Mouse (Mus musculus) liver, embryonic 14.5 days (tissue): ENCODE data around the gene Slc35c1. TPM values are rescaled to one million over a fixed set of nuclear protein-coding genes. Genes with fewer than 3 reads are reported as not detected.

Experiments used
- ATAC-seq: fragments of 200-750 bp; cut with Nextera tagmentation; 2 replicates; pipeline ENCODE4 v1.8.0; 2017; ENCODE audit warnings: moderate number of reproducible peaks, mild to moderate bottlenecking, moderate library complexity; ENCODE audit not compliant: insufficient read depth
- DNase-seq, 3 experiments: peaks; one replicate each; pipeline ENCODE4 v3.0.0-alpha.2; 2012 to 2013; ENCODE audit warnings: low read depth in 3 of 3, low spot score in 3 of 3
- H3K27ac ChIP-seq: fragments of 300-500 bp; sonication (generic); 2 replicates; pipeline ENCODE4 v1.5.1; 2014; ENCODE audit warnings: moderate library complexity, mild to moderate bottlenecking, control low read depth, inconsistent platforms
- H3K27me3 ChIP-seq: fragments of 300-500 bp; sonication (generic); 2 replicates; pipeline ENCODE4 v1.6.1; 2014; ENCODE audit warnings: mild to moderate bottlenecking, low read length, moderate library complexity; ENCODE audit not compliant: control insufficient read depth, insufficient read depth
- H3K36me3 ChIP-seq: fragments of 300-500 bp; sonication (generic); replicated peaks from 2 replicates; pipeline ENCODE4 v1.6.1; 2014; ENCODE audit warnings: low read depth; ENCODE audit not compliant: control insufficient read depth, insufficient read depth
- H3K4me1 ChIP-seq, 2 experiments: fragments of 200-500 bp in 1 of 2; fragments of 300-500 bp in 1 of 2; sonication (generic) in 1 of 2; replicated peaks; 2 replicates each; pipeline ENCODE4 v1.6.1; 2012 to 2014; ENCODE audit warnings: antibody characterized with exemption in 1 of 2, inconsistent platforms in 1 of 2, low read length in 1 of 2; ENCODE audit not compliant: control insufficient read depth in 2 of 2, insufficient read depth in 2 of 2
- H3K4me2 ChIP-seq: fragments of 300-500 bp; sonication (generic); 2 replicates; pipeline ENCODE4 v1.6.1; 2014; ENCODE audit warnings: low read depth, mild to moderate bottlenecking, control low read depth, moderate library complexity
- H3K4me3 ChIP-seq, 2 experiments: fragments of 200-500 bp in 1 of 2; fragments of 300-500 bp in 1 of 2; sonication (generic) in 1 of 2; 2 replicates each; pipeline ENCODE4 v1.5.1; 2012 to 2014; ENCODE audit warnings: low read depth in 2 of 2, low read length in 2 of 2, mild to moderate bottlenecking in 2 of 2, control low read depth in 1 of 2, inconsistent platforms in 1 of 2, moderate library complexity in 1 of 2; ENCODE audit not compliant: insufficient read depth in 1 of 2
- H3K9ac ChIP-seq: fragments of 300-500 bp; sonication (generic); replicated peaks from 2 replicates; pipeline ENCODE4 v1.6.1; 2014; ENCODE audit warnings: mild to moderate bottlenecking, control low read depth, moderate library complexity
- H3K9me3 ChIP-seq: fragments of 300-500 bp; sonication (generic); 2 replicates; pipeline ENCODE4 v1.6.1; 2016; ENCODE audit warnings: low read length, mixed read lengths; ENCODE audit not compliant: control insufficient read depth
- CTCF ChIP-seq: IDR thresholded peaks from 2 replicates; pipeline ENCODE4 v1.5.1; 2016; ENCODE audit warnings: antibody characterized with exemption, low read depth, control low read depth
- EP300 ChIP-seq: IDR thresholded peaks from 2 replicates; pipeline ENCODE4 v1.6.1; 2016; ENCODE audit warnings: antibody characterized with exemption, low read depth
- WGBS: fragments of 180-500 bp; shearing (Covaris S2); extraction: QIAGEN DNeasy Blood & Tissue Kit; methylation state at CpG from one replicate; pipeline ENCODE4 v1.1.7; 2014; ENCODE audit not compliant: insufficient replicate concordance; 5-methylcytosine and 5-hydroxymethylcytosine counted together
- polyA plus RNA-seq, 2 experiments: library from polyadenylated mRNA; depleted of rRNA in 1 of 2; stranded (reverse) in 1 of 2; unstranded in 1 of 2; fragments of >200 nt; fragmentation: Nextera tagmentation in 1 of 2; extraction: Ambion mirVana in 1 of 2; gene quantifications; 2 replicates each; pipeline versions ENCODE4 v1.2.1 to v1.2.3; 2012 to 2014

The Slc35c1 gene
- polyA plus RNA-seq, 2 experiments: 7.0 to 9.9 TPM

DNA sequence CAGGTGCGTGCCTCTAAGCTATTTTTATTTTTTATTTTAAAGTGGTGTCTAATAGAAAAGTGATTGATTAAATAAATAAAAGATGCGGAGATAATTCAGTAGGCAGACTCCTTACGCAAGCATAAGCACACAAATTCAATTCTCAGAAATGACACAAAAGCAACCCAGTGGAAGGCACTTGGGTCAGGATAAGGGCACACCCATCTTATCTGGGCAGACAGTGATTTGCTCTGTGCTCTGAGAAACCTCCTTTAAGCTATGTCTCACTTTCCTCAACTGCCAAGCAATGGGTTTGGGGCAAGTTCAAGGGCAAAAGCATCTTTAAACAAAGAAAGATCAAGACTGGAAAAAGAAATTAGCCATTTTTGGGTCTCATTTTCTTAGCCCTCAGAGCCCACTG, 9.2 kb downstream of the Slc35c1 start:
- ATAC-seq (peak; percentile 49; the same call in 1 of the 2 replicates), DNase-seq (peak in 1 of 3 experiments; percentile 35)
- Histone ChIP-seq H3K4me2 (no peak overlapping the region), H3K4me1 (peaks cover 2 to 20% of the 10 kb centered on the region in 2 experiments; a peak in 2 of 4 replicates), H3K9me3 (no peaks in the 10 kb centered on the region), H3K27ac (no peak overlapping the region), H3K9ac (no peak overlapping the region), H3K27me3 (peaks cover 3% of the 10 kb centered on the region; the same call in 1 of the 2 replicates), H3K4me3 (no peak overlapping the region), H3K36me3 (no peaks in the 10 kb centered on the region; the same call in none of the 2 replicates)
- TF ChIP-seq EP300 (peak; percentile 63), CTCF (no peak)
- WGBS: 32% methylated on average over 3 of the region's 3 CpGs

GRCm38 (mm10) chr2:92447121-92447740, 13.1 kb downstream of the Slc35c1 start:
- WGBS: 65% methylated on average over 7 of the region's 7 CpGs
- Histone ChIP-seq H3K36me3 (no peaks in the 10 kb centered on the region), H3K4me1 (peaks cover 16 to 45% of the 10 kb centered on the region in 2 experiments), H3K4me2 (no peak overlapping the region), H3K9ac (no peak overlapping the region), H3K27ac (no peak overlapping the region), H3K4me3 (no peak overlapping the region), H3K9me3 (no peaks in the 10 kb centered on the region), H3K27me3 (peaks cover 3% of the 10 kb centered on the region; the same call in 1 of the 2 replicates)
- TF ChIP-seq CTCF (0 out of 2 replicates have a peak, but pooled peaks have one; percentile 6), EP300 (no peak)
- ATAC-seq: no peak
- DNase-seq: no peak

DNA sequence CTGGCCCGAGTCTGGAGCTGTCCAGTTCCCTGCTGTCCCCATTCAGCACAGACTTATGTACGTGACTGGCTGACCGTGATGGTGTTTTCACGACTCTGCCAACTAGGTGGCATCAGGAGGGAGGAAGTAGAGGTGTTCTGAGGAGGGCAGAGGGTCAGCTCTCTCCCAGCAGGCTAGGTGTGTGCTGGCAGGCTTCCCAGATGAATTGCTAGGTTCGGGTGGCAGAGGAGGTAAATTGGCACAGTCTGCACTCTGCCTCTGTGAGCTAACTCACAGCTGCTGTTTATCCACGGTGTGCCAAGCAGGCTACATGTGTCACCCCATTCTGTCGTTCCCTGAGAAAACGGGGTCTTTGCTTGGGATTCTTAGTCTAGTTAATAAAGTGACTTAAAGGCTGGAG, 13.7 kb downstream of the Slc35c1 start:
- no peak for ATAC-seq
- WGBS: 70% methylated on average over 8 of the region's 8 CpGs

GRCm38 (mm10) chr2:92445890-92446289, 14.4 kb downstream of the Slc35c1 start:
- peaks cover 3% of the 10 kb centered on the region; the same call in 1 of the 2 replicates for H3K27me3 ChIP-seq
- ATAC-seq (no peak), DNase-seq (no peak)
- no peak overlapping the region for H3K4me2 ChIP-seq
- no peaks in the 10 kb centered on the region for H3K36me3 ChIP-seq
- TF ChIP-seq CTCF: no peak
- no peak for TF ChIP-seq EP300
- H3K9me3 ChIP-seq: no peaks in the 10 kb centered on the region
- H3K27ac ChIP-seq: no peak overlapping the region
- no peak overlapping the region for H3K9ac ChIP-seq
- 58% methylated on average over 9 of the region's 9 CpGs for WGBS
- H3K4me3 ChIP-seq: no peak overlapping the region
- peaks cover 14 to 37% of the 10 kb centered on the region in 2 experiments for H3K4me1 ChIP-seq

More for the DNA sequence above, 13.7 kb downstream of the Slc35c1 start:
- no peak overlapping the region for H3K4me2 ChIP-seq
- no peak overlapping the region for H3K9ac ChIP-seq
- peaks cover 3% of the 10 kb centered on the region; the same call in 1 of the 2 replicates for H3K27me3 ChIP-seq
- no peak overlapping the region for H3K4me3 ChIP-seq
- TF ChIP-seq EP300 (no peak), CTCF (no peak)
- H3K36me3 ChIP-seq: no peaks in the 10 kb centered on the region
- H3K4me1 ChIP-seq: peaks cover 16 to 42% of the 10 kb centered on the region in 2 experiments
- DNase-seq: no peak
- no peak overlapping the region for H3K27ac ChIP-seq
- H3K9me3 ChIP-seq: no peaks in the 10 kb centered on the region

DNA sequence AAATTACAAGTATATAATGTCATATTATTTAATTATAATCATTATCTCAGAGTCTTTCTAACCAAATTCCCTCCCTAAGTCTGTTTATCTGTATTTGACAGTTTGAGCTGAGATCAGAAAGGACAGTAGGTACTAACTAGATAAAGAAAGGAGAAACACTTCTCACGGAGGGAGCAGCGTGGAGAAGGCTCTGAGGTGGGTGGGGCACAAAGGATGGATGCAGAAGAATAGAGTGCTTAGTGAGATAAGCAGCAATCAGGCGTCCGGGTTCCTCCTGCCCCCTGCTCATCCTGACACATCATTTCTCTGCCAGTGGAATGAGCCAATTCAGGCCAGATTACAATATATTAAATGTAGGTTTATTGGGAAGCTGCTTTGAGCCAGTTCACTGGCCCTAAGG, 16.0 kb downstream of the Slc35c1 start:
- Histone ChIP-seq H3K9me3 (no peaks in the 10 kb centered on the region), H3K9ac (no peak overlapping the region), H3K4me2 (peak overlapping the region; percentile 36; the same call in 1 of the 2 replicates), H3K4me1 (peaks cover 14 to 35% of the 10 kb centered on the region in 2 experiments), H3K36me3 (no peaks in the 10 kb centered on the region), H3K27ac (no peak overlapping the region), H3K27me3 (no peaks in the 10 kb centered on the region), H3K4me3 (no peak overlapping the region)
- peak; percentile 63 to 72 (median 68) for DNase-seq
- 9% methylated on average over 4 of the region's 4 CpGs for WGBS
- TF ChIP-seq EP300 (peak; percentile 92), CTCF (no peak)
- peak; percentile 89 for ATAC-seq
